Mouse (Mus musculus) lung, postnatal 0 days (tissue): Measurements from ENCODE around the gene Rbm4.

Experiments used
- CTCF ChIP-seq: IDR thresholded peaks from 2 replicates; pipeline ENCODE4 v1.5.1; 2016; ENCODE audit warnings: antibody characterized with exemption, mild to moderate bottlenecking
- EP300 ChIP-seq: IDR thresholded peaks from 2 replicates; pipeline ENCODE4 v1.6.1; 2016; ENCODE audit warnings: antibody characterized with exemption, mild to moderate bottlenecking, control low read depth

- TF ChIP-seq CTCF: no peak
- no peak for TF ChIP-seq EP300
Observed at GRCm38 (mm10) chr19:4829156-4829555, 35.5 kb upstream of the Rbm4 start.
